Mouse (Mus musculus): ENCODE measurements around the gene Vps35l. TPM values are rescaled to one million over a fixed set of nuclear protein-coding genes. Genes with fewer than 3 reads are reported as not detected.

Gene Vps35l
- polyA plus RNA-seq (2015; fragmentation: Nextera tagmentation; extraction: Ambion mirVana), result 91.9 and 102 TPM in 2 replicates

DNA sequence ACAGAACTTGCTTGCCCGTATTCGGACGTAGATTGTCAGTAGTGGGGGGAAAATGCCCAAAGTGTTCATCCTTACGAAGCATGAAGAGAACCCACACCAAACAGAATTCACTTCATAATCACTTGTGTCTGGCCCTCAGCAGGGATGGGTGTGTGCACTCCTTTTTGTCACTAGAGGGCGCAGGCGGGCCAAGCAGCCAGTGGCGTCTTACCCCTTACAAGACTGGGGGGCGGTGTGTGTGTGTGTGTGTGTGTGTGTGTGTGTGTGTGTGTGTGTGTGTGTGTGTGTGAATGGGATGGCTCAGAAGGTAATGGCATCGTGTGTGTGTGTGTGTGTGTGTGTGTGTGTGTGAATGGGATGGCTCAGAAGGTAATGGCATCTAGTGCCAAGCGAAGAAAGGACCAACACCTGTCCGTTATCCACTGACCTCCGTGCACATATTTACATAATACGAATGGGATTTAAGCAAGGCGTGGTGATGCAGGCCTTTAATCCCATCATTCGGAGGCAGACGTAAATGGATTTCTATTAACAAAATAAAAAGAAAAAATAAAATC is at the start of gene Vps35l:
TSS of gene Vps35l (plus strand) at position 252 of the 557 bp plus-strand sequence.
- H3K27me3 ChIP-seq (replicated peaks; ENCODE audit: control insufficient read depth, insufficient read depth, low read length), result no peaks in the 10 kb centered on the region
- H3K4me2 ChIP-seq (ENCODE audit: low read length), result peak within 1 kb of the TSS; percentile 62
- WGBS, result 1% methylated on average over 14 of the region's 16 CpGs
- H3K4me3 ChIP-seq (ENCODE audit: low read length), result peak within 1 kb of the TSS; percentile 84
- peak within 1 kb of the TSS; percentile 87 for H3K27ac ChIP-seq (ENCODE audit: low read depth, low read length)
- no peaks in the 10 kb centered on the region for H3K9me3 ChIP-seq (ENCODE audit: control insufficient read depth, low read length)
- peaks cover 4% of the 10 kb centered on the region for H3K36me3 ChIP-seq (ENCODE audit: control insufficient read depth, insufficient read depth, low read length)
- peaks cover 12% of the 10 kb centered on the region for H3K4me1 ChIP-seq (ENCODE audit: control insufficient read depth, insufficient read depth, low read depth, low read length)
- peak; percentile 79 for ATAC-seq
- peak within 1 kb of the TSS; percentile 84 for H3K9ac ChIP-seq (ENCODE audit: low read depth, low read length)

DNA sequence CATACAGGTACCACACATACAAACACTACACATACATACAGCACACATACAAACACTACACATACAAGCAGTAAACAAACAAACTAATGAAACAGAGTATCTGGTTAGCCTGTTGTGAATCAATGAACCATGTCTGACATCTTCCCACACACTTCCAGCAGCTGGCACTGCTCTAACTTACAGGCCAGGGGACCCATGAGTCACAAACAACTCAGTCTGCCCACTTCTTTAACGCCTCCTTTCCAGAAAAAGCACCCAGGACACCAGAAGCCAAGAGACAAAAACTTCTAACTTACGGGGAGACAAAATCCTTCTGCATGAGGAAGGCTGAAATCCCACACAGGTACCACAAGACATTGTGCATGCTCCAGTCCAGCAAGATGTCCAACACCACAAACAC is 48.7 kb upstream of the Vps35l start:
- Histone ChIP-seq H3K27ac (ENCODE audit: low read depth, low read length) (no peak overlapping the region), H3K9me3 (ENCODE audit: control insufficient read depth, low read length) (no peaks in the 10 kb centered on the region), H3K36me3 (ENCODE audit: control insufficient read depth, insufficient read depth, low read length) (peaks cover 49% of the 10 kb centered on the region), H3K4me3 (ENCODE audit: low read length) (no peak overlapping the region), H3K4me2 (ENCODE audit: low read length) (no peak overlapping the region), H3K9ac (ENCODE audit: low read depth, low read length) (no peak overlapping the region), H3K4me1 (ENCODE audit: control insufficient read depth, insufficient read depth, low read depth, low read length) (no peaks in the 10 kb centered on the region), H3K27me3 (replicated peaks; ENCODE audit: control insufficient read depth, insufficient read depth, low read length) (no peaks in the 10 kb centered on the region)
- no peak for ATAC-seq
- WGBS, result 91% methylated on average over 2 of the region's 2 CpGs

DNA sequence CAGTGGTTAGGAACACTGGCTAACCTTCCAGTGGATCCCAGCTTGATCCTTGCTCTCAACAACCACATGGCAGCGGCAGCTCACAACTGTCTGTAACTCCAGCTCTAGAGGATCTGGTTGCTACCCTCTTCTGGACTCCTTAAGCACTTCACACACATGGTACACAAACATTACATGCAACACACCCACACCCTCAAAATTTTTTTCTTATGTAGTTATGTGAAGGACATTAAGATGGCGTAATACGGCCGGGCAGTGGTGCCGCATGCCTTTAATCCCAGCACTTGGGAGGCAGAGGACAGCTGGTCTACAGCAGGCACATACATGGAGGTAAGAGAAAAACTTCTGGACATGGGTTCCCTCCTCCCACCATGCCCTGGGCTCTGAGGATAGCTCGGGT is 43.9 kb upstream of the Vps35l start:
- no peaks in the 10 kb centered on the region for H3K4me1 ChIP-seq (ENCODE audit: control insufficient read depth, insufficient read depth, low read depth, low read length)
- WGBS, result 96% methylated on average over 6 of the region's 6 CpGs
- H3K4me2 ChIP-seq (ENCODE audit: low read length), result no peak overlapping the region
- H3K9me3 ChIP-seq (ENCODE audit: control insufficient read depth, low read length), result no peaks in the 10 kb centered on the region
- H3K27ac ChIP-seq (ENCODE audit: low read depth, low read length), result no peak overlapping the region
- no peak for ATAC-seq
- no peak overlapping the region for H3K4me3 ChIP-seq (ENCODE audit: low read length)
- no peaks in the 10 kb centered on the region for H3K27me3 ChIP-seq (replicated peaks; ENCODE audit: control insufficient read depth, insufficient read depth, low read length)
- H3K9ac ChIP-seq (ENCODE audit: low read depth, low read length), result no peak overlapping the region
- H3K36me3 ChIP-seq (ENCODE audit: control insufficient read depth, insufficient read depth, low read length), result peaks cover 40% of the 10 kb centered on the region

- peaks cover 38% of the 10 kb centered on the region for H3K36me3 ChIP-seq (ENCODE audit: control insufficient read depth, insufficient read depth, low read length)
These were observed 42.9 kb upstream of the Vps35l start for GRCm38 (mm10) chr7:118697168-118697567.

GRCm38 (mm10) chr7:118698882-118699281 is 41.1 kb upstream of the Vps35l start:
- ATAC-seq, result no peak
- 91% methylated on average over 9 of the region's 9 CpGs for WGBS
- H3K9me3 ChIP-seq (ENCODE audit: control insufficient read depth, low read length), result no peaks in the 10 kb centered on the region
- H3K4me3 ChIP-seq (ENCODE audit: low read length), result no peak overlapping the region
- H3K27ac ChIP-seq (ENCODE audit: low read depth, low read length), result no peak overlapping the region
- peaks cover 33% of the 10 kb centered on the region for H3K36me3 ChIP-seq (ENCODE audit: control insufficient read depth, insufficient read depth, low read length)
- H3K9ac ChIP-seq (ENCODE audit: low read depth, low read length), result no peak overlapping the region
- no peak overlapping the region for H3K4me2 ChIP-seq (ENCODE audit: low read length)
- no peaks in the 10 kb centered on the region for H3K27me3 ChIP-seq (replicated peaks; ENCODE audit: control insufficient read depth, insufficient read depth, low read length)
- H3K4me1 ChIP-seq (ENCODE audit: control insufficient read depth, insufficient read depth, low read depth, low read length), result peaks cover 6% of the 10 kb centered on the region

More at GRCm38 (mm10) chr7:118697168-118697567, 42.9 kb upstream of the Vps35l start:
- H3K9ac ChIP-seq (ENCODE audit: low read depth, low read length), result no peak overlapping the region
- no peaks in the 10 kb centered on the region for H3K27me3 ChIP-seq (replicated peaks; ENCODE audit: control insufficient read depth, insufficient read depth, low read length)
- no peak for ATAC-seq
- no peak overlapping the region for H3K4me2 ChIP-seq (ENCODE audit: low read length)
- H3K27ac ChIP-seq (ENCODE audit: low read depth, low read length), result no peak overlapping the region
- WGBS, result 78% methylated on average over 4 of the region's 4 CpGs
- no peaks in the 10 kb centered on the region for H3K4me1 ChIP-seq (ENCODE audit: control insufficient read depth, insufficient read depth, low read depth, low read length)
- H3K9me3 ChIP-seq (ENCODE audit: control insufficient read depth, low read length), result no peaks in the 10 kb centered on the region
- H3K4me3 ChIP-seq (ENCODE audit: low read length), result no peak overlapping the region

- Histone ChIP-seq H3K4me2 (ENCODE audit: low read length) (no peak overlapping the region; the same call in none of the 2 replicates), H3K9ac (ENCODE audit: low read depth, low read length) (no peak overlapping the region), H3K27ac (ENCODE audit: low read depth, low read length) (no peak overlapping the region), H3K27me3 (replicated peaks; ENCODE audit: control insufficient read depth, insufficient read depth, low read length) (no peaks in the 10 kb centered on the region), H3K9me3 (ENCODE audit: control insufficient read depth, low read length) (no peaks in the 10 kb centered on the region), H3K4me3 (ENCODE audit: low read length) (no peak overlapping the region), H3K36me3 (ENCODE audit: control insufficient read depth, insufficient read depth, low read length) (peaks cover 2% of the 10 kb centered on the region; the same call in 1 of the 2 replicates), H3K4me1 (ENCODE audit: control insufficient read depth, insufficient read depth, low read depth, low read length) (peaks cover 18% of the 10 kb centered on the region)
- no peak for ATAC-seq
- 92% methylated on average over 15 of the region's 15 CpGs for WGBS
These were observed 36.9 kb upstream of the Vps35l start for GRCm38 (mm10) chr7:118703144-118703561.

GRCm38 (mm10) chr7:118704001-118704850 is 35.8 kb upstream of the Vps35l start:
- Histone ChIP-seq H3K4me3 (ENCODE audit: low read length) (peak overlapping the region; percentile 92), H3K36me3 (ENCODE audit: control insufficient read depth, insufficient read depth, low read length) (no peaks in the 10 kb centered on the region), H3K4me2 (ENCODE audit: low read length) (peak overlapping the region; percentile 71), H3K9ac (ENCODE audit: low read depth, low read length) (no peak overlapping the region), H3K4me1 (ENCODE audit: control insufficient read depth, insufficient read depth, low read depth, low read length) (peaks cover 18% of the 10 kb centered on the region), H3K9me3 (ENCODE audit: control insufficient read depth, low read length) (no peaks in the 10 kb centered on the region), H3K27me3 (replicated peaks; ENCODE audit: control insufficient read depth, insufficient read depth, low read length) (no peaks in the 10 kb centered on the region), H3K27ac (ENCODE audit: low read depth, low read length) (no peak overlapping the region)
- no peak for ATAC-seq
- WGBS, result 72% methylated on average over 9 of the region's 9 CpGs

DNA sequence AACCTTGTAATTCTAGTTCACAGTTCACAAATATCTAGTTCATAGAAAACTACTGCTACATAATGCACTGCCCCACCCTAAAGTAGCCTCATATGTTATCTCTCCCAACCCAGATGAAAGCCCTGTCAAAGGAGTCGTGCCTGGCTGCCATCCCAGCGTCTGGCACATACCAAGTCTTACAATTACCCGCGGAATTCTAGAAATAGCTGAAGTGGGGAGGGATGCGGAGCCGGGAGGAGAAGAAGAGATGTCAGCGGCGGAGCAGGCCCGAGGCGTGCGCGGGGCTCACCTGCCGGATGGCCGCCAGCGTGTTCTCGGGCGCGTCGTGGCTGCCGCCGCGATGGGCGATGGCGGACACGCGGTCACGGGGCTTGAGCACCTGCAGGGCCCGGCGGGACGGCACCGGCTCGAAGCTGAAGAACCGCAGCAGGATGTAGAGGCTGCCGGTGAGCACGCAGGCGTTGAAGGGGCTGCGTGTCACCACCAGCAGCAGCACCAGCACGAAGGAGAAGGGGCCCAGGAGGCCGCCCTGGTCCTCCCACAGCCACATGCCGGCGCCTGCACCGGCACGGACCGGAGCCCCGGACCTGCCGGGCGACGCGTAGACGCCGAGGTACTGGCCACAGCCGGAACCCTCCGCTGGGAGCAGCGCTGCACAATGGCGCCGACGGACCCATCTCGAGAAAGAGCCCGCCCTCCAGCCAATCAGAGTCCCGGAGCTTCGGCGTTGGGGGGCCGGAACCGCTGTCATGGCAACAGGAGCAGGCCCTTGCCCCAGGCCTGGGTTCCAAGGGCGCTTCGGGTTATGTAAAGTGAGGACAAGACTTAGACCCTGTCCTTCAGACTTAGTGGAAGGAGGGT is 34.7 kb upstream of the Vps35l start, which contains the start of gene Gde1:
TSS of gene Gde1 (minus strand) at position 678 of the 861 bp plus-strand sequence.
- peaks cover 18% of the 10 kb centered on the region for H3K4me1 ChIP-seq (ENCODE audit: control insufficient read depth, insufficient read depth, low read depth, low read length)
- H3K27me3 ChIP-seq (replicated peaks; ENCODE audit: control insufficient read depth, insufficient read depth, low read length), result no peaks in the 10 kb centered on the region
- under 1% methylated on average over 64 of the region's 66 CpGs for WGBS
- H3K4me3 ChIP-seq (ENCODE audit: low read length), result peak within 1 kb of the TSS; percentile 92
- ATAC-seq, result peak; percentile 96
- no peaks in the 10 kb centered on the region for H3K36me3 ChIP-seq (ENCODE audit: control insufficient read depth, insufficient read depth, low read length)
- peak within 1 kb of the TSS; percentile 96 for H3K9ac ChIP-seq (ENCODE audit: low read depth, low read length)
- H3K27ac ChIP-seq (ENCODE audit: low read depth, low read length), result peak within 1 kb of the TSS; percentile 97
- H3K9me3 ChIP-seq (ENCODE audit: control insufficient read depth, low read length), result no peaks in the 10 kb centered on the region
- peak within 1 kb of the TSS; percentile 71 for H3K4me2 ChIP-seq (ENCODE audit: low read length)
